Mouse (Mus musculus): ENCODE data around the gene Mef2b. TPM values are rescaled to one million over a fixed set of nuclear protein-coding genes. Genes with fewer than 3 reads are reported as not detected.
A peak's percentile ranks its signal among the peaks of the same experiment; 100 is the strongest.

The Mef2b gene
- 0.03 and 0.04 TPM in 2 replicates for polyA plus RNA-seq (2012; rRNA removed)
- polyA plus RNA-seq (2014; fragmentation: Nextera tagmentation; extraction: Ambion mirVana), result not detected in 2 replicates

DNA sequence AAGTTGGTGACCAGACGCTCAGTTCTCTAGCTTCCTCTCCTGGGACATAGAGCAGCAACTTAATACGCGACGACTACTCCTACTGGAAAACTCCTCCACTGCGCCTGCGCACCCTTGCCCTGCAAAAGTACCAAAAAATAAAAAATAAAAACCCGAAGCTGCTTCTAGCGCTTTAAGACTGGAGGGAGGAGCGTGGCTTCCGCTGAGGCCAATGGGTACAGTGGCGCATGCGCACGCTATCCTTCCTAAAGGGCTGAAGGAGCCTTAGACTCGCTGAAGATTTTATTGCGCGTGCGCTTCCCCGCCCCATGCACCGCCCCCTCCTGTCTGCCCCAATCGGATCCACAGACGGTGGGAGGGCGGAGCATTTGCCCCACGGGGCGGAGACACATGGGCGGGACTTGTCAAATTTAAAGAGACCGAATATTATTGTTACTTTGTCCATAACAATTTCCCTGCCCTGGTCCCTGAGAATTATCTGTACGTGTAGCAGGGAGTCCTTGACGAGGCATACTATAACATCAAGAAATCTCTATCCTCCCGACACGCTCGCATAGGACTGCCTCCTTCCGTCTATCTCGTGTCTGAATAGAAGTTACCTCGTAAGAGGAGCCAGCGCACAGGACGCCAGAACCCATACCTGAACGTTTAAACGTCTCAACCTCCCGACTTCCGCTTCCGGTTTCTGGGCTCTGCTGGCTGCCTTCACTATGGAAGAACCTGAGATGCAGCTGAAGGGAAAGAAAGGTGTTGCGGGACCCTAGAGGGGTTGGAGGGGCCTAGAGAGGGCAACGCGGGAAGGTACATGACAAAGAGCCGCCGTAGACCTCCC, at the start of gene Mef2b, which contains the start of the genes Rfxank and Borcs8:
TSS of gene Mef2b (plus strand) at position 686 of the 832 bp plus-strand sequence.
TSS of gene Rfxank (minus strand) at position 129 of the 832 bp plus-strand sequence.
TSS of gene Borcs8 (plus strand) at position 474 of the 832 bp plus-strand sequence.
- peaks cover 10% of the 10 kb centered on the region for H3K36me3 ChIP-seq (replicated peaks; ENCODE audit: control insufficient read depth, insufficient read depth, low read depth)
- H3K4me3 ChIP-seq (ENCODE audit: insufficient read depth in 1 of 2, low read depth in 2 of 2, low read length in 2 of 2), result peak within 1 kb of the TSS; percentile 87 to 92
- H3K9ac ChIP-seq (replicated peaks), result peak within 1 kb of the TSS; percentile 84
- TF ChIP-seq EP300 (IDR thresholded peaks at IDR 0.05; ENCODE audit: low read depth), result no peak
- no peak for TF ChIP-seq CTCF (IDR thresholded peaks at IDR 0.05; ENCODE audit: low read depth)
- ATAC-seq (ENCODE audit: insufficient read depth) (peak; percentile 96), DNase-seq (ENCODE audit: low read depth in 3 of 3, low spot score in 3 of 3) (peak; percentile 98 to 99 (median 98))
- WGBS (ENCODE audit: insufficient replicate concordance), result under 1% methylated on average over 46 of the region's 46 CpGs
- no peaks in the 10 kb centered on the region for H3K9me3 ChIP-seq (ENCODE audit: control insufficient read depth, low read length)
- H3K4me2 ChIP-seq (ENCODE audit: low read depth), result peak within 1 kb of the TSS; percentile 95
- H3K4me1 ChIP-seq (replicated peaks; ENCODE audit: control insufficient read depth in 2 of 2, insufficient read depth in 2 of 2, low read length in 1 of 2), result peaks cover 12 to 15% of the 10 kb centered on the region in 2 experiments
- H3K27ac ChIP-seq, result peak within 1 kb of the TSS; percentile 88
- no peaks in the 10 kb centered on the region for H3K27me3 ChIP-seq (ENCODE audit: control insufficient read depth, insufficient read depth, low read length)

- TF ChIP-seq CTCF (IDR thresholded peaks at IDR 0.05; ENCODE audit: low read depth) (no peak), EP300 (IDR thresholded peaks at IDR 0.05; ENCODE audit: low read depth) (no peak)
- ATAC-seq (ENCODE audit: insufficient read depth) (no peak), DNase-seq (ENCODE audit: low read depth in 3 of 3, low spot score in 3 of 3) (no peak)
- no peak overlapping the region for H3K27ac ChIP-seq
- no peaks in the 10 kb centered on the region for H3K4me1 ChIP-seq (replicated peaks; ENCODE audit: control insufficient read depth in 2 of 2, insufficient read depth in 2 of 2, low read length in 1 of 2)
- peaks cover 35% of the 10 kb centered on the region for H3K27me3 ChIP-seq (ENCODE audit: control insufficient read depth, insufficient read depth, low read length)
- 50% methylated on average over 8 of the region's 8 CpGs for WGBS (ENCODE audit: insufficient replicate concordance)
- H3K9me3 ChIP-seq (ENCODE audit: control insufficient read depth, low read length), result no peaks in the 10 kb centered on the region
- H3K4me3 ChIP-seq (ENCODE audit: insufficient read depth in 1 of 2, low read depth in 2 of 2, low read length in 2 of 2), result no peak overlapping the region
- H3K9ac ChIP-seq (replicated peaks), result no peak overlapping the region
- no peak overlapping the region for H3K4me2 ChIP-seq (ENCODE audit: low read depth)
- H3K36me3 ChIP-seq (replicated peaks; ENCODE audit: control insufficient read depth, insufficient read depth, low read depth), result no peaks in the 10 kb centered on the region
Measured at GRCm38 (mm10) chr8:70092786-70093185, 46.7 kb upstream of the Mef2b start.

- TF ChIP-seq CTCF (IDR thresholded peaks at IDR 0.05; ENCODE audit: low read depth) (no peak), EP300 (IDR thresholded peaks at IDR 0.05; ENCODE audit: low read depth) (no peak)
- no peaks in the 10 kb centered on the region for H3K27me3 ChIP-seq (ENCODE audit: control insufficient read depth, insufficient read depth, low read length)
- H3K4me1 ChIP-seq (replicated peaks; ENCODE audit: control insufficient read depth in 2 of 2, insufficient read depth in 2 of 2, low read length in 1 of 2), result no peaks in the 10 kb centered on the region
- H3K4me3 ChIP-seq (ENCODE audit: insufficient read depth in 1 of 2, low read depth in 2 of 2, low read length in 2 of 2), result no peak overlapping the region
- 58% methylated on average over 8 of the region's 8 CpGs for WGBS (ENCODE audit: insufficient replicate concordance)
- H3K36me3 ChIP-seq (replicated peaks; ENCODE audit: control insufficient read depth, insufficient read depth, low read depth), result no peaks in the 10 kb centered on the region
- no peaks in the 10 kb centered on the region for H3K9me3 ChIP-seq (ENCODE audit: control insufficient read depth, low read length)
- no peak for DNase-seq (ENCODE audit: low read depth in 3 of 3, low spot score in 3 of 3)
- no peak for ATAC-seq (ENCODE audit: insufficient read depth)
- no peak overlapping the region for H3K9ac ChIP-seq (replicated peaks)
- H3K4me2 ChIP-seq (ENCODE audit: low read depth), result no peak overlapping the region
- H3K27ac ChIP-seq, result no peak overlapping the region
Measured at GRCm38 (mm10) chr8:70099276-70099675, 40.2 kb upstream of the Mef2b start.

DNA sequence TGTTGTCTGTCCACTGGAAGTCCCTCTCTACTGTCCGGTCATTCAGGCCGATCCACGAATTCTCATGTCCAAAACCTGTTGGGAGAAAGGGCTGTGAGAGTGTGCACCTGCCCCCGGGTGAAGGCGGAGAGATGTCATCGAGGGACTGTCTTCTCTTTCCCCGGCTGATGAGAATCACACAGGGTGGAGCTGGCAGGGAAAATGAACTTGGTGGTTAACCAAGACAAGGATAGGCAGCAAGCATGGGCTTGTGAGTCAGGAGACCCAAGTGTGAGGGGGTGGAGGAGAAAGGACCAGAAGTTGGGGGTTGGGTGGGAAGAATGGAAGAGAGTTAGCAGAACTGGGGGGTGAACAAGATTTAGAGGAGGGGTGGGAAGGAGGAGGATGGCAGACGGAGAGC, 39.3 kb upstream of the Mef2b start:
- no peak for DNase-seq (ENCODE audit: low read depth in 3 of 3, low spot score in 3 of 3)
- Histone ChIP-seq H3K9me3 (ENCODE audit: control insufficient read depth, low read length) (no peaks in the 10 kb centered on the region), H3K9ac (replicated peaks) (no peak overlapping the region), H3K4me2 (ENCODE audit: low read depth) (no peak overlapping the region), H3K4me1 (replicated peaks; ENCODE audit: control insufficient read depth in 2 of 2, insufficient read depth in 2 of 2, low read length in 1 of 2) (no peaks in the 10 kb centered on the region), H3K36me3 (replicated peaks; ENCODE audit: control insufficient read depth, insufficient read depth, low read depth) (no peaks in the 10 kb centered on the region), H3K27me3 (ENCODE audit: control insufficient read depth, insufficient read depth, low read length) (no peaks in the 10 kb centered on the region), H3K4me3 (ENCODE audit: insufficient read depth in 1 of 2, low read depth in 2 of 2, low read length in 2 of 2) (no peak overlapping the region), H3K27ac (no peak overlapping the region)
- TF ChIP-seq CTCF (IDR thresholded peaks at IDR 0.05; ENCODE audit: low read depth) (no peak), EP300 (IDR thresholded peaks at IDR 0.05; ENCODE audit: low read depth) (no peak)
- WGBS (ENCODE audit: insufficient replicate concordance), result 62% methylated on average over 8 of the region's 8 CpGs
- ATAC-seq (ENCODE audit: insufficient read depth), result no peak

GRCm38 (mm10) chr8:70104506-70104905, 35.0 kb upstream of the Mef2b start:
- H3K4me1 ChIP-seq (replicated peaks; ENCODE audit: control insufficient read depth in 2 of 2, insufficient read depth in 2 of 2, low read length in 1 of 2), result no peaks in the 10 kb centered on the region
- ATAC-seq (ENCODE audit: insufficient read depth), result no peak
- H3K27ac ChIP-seq, result no peak overlapping the region
- no peak overlapping the region for H3K9ac ChIP-seq (replicated peaks)
- no peaks in the 10 kb centered on the region for H3K36me3 ChIP-seq (replicated peaks; ENCODE audit: control insufficient read depth, insufficient read depth, low read depth)
- TF ChIP-seq CTCF (IDR thresholded peaks at IDR 0.05; ENCODE audit: low read depth), result peak; percentile 87
- TF ChIP-seq EP300 (IDR thresholded peaks at IDR 0.05; ENCODE audit: low read depth), result no peak
- no peak overlapping the region for H3K4me3 ChIP-seq (ENCODE audit: insufficient read depth in 1 of 2, low read depth in 2 of 2, low read length in 2 of 2)
- H3K27me3 ChIP-seq (ENCODE audit: control insufficient read depth, insufficient read depth, low read length), result no peaks in the 10 kb centered on the region; the same call in 1 of the 2 replicates
- H3K9me3 ChIP-seq (ENCODE audit: control insufficient read depth, low read length), result no peaks in the 10 kb centered on the region
- no peak overlapping the region for H3K4me2 ChIP-seq (ENCODE audit: low read depth)
- DNase-seq (ENCODE audit: low read depth in 3 of 3, low spot score in 3 of 3), result peak in 1 of 3 experiments; percentile 14
- WGBS (ENCODE audit: insufficient replicate concordance), result 13% methylated on average over 6 of the region's 6 CpGs

Data from liver, embryonic 14.5 days (tissue).